Mouse (Mus musculus): ENCODE measurements around the gene Hoxd12. TPM values are rescaled to one million over a fixed set of nuclear protein-coding genes. Genes with fewer than 3 reads are reported as not detected.

Gene Hoxd12
- polyA plus RNA-seq (2017; shearing (Covaris generic)): not detected

DNA sequence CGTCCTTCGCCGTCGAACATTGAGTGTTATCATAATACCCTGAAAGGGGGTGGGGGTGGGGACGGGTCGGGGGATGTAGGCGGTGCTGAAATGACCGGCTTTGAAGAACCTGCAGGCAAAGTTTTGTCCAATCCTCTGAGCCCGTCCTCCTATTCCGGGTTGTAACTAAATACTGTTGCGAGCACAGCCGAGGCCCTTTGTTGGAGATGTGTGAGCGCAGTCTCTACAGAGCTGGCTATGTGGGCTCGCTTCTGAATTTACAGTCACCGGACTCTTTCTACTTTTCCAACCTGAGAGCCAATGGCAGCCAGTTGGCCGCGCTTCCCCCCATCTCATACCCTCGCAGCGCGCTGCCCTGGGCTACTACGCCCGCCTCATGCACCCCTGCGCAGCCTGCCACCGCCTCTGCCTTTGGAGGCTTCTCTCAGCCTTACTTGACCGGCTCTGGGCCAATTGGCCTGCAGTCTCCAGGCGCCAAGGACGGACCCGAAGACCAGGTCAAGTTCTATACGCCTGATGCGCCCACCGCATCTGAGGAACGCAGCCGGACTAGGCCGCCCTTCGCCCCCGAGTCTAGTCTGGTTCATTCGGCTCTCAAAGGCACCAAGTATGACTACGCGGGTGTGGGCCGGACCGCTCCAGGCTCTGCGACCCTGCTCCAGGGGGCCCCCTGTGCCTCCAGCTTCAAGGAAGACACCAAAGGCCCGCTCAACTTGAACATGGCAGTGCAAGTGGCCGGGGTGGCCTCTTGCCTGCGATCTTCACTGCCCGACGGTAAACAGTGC lies at the start of gene Hoxd12:
TSS of gene Hoxd12 (plus strand) at position 133 of the 785 bp plus-strand sequence.

DNA sequence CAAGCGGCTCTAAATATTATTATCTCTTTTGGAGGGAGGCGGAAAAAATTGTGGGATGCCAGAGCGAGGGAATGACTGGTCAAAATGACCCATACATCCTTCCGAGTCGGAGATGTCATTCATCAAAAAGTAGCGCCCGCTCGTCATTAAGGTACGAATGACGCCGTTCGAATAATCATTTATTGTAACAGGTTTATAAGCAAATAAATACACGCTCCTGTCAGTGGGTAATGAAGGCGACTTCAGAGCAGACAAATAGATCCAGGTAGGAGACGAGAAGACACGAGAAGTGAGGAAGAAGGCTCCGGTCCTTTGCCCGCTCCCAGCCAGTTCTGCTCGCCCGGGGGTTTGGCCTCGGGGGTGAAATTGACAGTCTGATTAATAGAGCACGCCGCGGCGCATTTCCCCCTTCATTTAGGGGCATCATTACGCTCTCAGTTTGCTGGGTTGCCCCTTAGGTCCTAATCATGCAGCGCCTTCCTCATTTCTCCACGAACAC lies 15.3 kb upstream of the Hoxd12 start, which contains the start of gene Evx2:
TSS of gene Evx2 (minus strand) at position 51 of the 499 bp plus-strand sequence.

DNA sequence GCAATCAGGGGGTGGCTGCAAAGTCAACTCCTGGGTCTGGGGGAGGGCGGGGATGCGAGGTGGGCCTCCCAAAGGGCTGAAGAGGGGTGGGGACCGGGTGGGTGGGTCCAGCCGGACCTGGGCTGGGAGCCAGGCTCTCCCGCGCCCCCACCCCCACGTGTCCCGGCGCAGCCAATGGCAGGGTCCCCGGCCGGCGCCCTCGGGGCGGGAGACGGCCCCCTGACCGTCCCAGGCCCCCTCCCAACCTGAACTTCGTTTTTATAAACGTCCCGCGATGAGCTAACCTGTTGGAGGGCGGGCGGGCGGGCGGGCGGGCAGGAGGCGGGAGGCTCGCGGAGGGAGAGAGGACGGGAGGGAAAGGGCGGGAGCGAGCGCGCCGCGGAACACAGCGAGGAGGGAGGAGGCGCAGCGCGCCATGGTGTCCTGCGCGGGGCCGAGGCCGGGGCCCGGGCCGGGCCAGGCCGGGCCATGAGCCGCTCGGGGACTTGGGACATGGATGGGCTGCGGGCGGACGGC lies 6.9 kb upstream of the Hoxd12 start, which contains the start of gene Hoxd13:
TSS of gene Hoxd13 (plus strand) at position 469 of the 516 bp plus-strand sequence.

DNA sequence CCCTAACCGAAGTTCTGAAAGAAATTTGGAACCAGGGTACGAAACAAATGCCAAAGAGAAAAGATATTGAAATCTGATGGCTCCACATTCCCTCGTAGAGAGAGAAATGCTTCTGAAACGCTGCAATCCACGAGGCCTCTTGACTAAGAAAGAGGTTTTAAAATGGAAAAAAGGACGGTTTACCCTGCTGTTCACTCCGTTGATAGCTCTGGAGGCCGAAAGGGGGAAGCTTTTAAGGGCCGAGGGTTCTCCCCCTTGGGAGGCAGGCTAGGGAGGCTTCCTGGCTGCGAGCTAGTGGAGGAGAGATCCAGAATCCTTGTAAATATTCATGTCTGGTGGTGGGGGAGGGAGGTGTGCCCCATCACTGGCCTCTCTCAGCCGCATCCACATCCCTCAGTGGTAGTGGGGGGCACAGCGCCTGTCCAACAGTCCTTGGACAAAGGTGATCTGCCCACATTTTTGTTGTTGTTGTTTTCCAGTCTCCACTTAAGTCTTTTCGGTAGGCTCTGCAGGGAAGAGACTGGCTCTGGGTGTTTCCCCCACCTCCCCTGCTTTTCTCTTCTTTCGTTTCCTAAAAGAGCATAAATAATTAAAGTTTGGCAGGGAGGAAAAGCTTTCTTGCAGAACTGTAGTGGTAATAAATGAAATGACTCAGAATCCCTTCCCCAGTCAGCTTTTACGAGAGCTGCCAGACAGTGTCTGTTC lies 4.2 kb downstream of the Hoxd12 start, which contains the start of gene Hoxd11:
TSS of gene Hoxd11 (plus strand) at position 667 of the 705 bp plus-strand sequence.

DNA sequence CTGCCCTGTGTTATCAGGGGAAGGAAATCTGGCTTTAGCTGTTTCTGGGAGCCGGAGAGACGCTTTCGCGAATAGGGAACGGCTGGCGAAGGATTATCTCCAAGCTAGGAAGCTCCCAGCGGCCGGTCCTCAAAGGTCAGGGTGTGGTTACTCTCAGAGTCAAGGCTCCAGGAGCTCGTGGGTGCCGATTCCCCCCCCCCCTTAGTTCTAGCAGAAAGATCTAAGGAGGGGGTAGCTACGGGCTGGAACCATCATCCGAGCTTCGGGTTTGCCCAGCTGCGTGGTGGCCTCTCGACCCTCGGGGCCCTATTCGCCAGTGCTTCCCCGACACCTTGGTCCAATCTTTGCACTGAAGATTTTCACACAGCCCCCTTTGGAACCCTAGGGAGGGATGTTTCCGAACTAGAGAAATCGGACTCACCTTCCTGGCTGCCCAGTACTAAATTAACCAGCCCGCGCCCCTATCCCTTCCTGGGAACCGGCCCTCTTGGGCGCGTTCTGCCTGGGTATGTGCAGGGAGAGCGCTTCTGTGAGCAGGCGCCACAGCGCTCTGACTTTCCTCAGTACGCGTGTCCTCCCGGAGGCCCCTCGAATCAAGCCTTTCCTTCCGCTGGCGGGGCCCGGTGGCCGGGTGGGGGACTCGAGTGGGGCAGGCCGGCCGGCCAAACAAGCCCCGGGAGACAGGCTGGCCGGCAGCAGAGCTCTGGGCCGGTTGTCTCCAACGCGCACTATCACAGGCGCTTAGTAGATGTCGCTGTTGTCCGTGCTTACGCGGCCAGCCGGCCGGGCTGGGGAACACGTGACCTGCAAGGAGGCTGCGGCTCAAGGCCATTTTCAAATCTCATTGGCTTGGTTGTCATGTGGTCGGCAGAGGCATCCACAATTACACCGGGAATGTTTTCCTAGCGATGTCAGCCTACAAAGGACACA lies 16.5 kb downstream of the Hoxd12 start, which contains the start of gene Hoxd10:
TSS of gene Hoxd10 (plus strand) at position 903 of the 930 bp plus-strand sequence.

DNA sequence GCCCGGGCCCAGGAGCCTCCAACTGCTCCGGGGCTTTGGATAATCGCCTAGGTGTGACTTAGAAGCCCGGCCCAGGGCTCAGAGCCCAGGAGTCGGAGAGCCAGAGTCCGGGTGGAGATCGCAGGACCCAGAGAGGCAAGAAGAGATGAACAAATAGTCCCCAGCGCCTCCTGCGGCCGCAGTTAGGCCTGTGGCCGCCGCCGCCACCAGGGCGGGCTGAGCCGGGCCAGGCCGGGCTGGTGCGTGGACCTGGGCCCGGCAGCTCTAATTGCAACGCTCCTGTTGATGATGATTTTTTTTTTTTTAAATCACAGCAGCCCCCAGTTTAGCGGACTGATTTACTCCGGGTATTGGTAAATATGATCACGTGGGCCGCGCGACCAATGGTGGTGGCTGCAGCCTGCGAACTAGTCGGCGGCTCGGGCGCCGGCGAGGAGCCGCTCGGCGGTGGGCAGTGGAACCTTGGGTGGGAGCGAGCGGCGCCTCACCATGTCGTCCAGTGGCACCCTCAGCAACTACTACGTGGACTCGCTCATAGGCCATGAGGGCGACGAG lies 22.8 kb downstream of the Hoxd12 start, which contains the start of gene Hoxd9:
TSS of gene Hoxd9 (plus strand) at position 161 of the 555 bp plus-strand sequence.

DNA sequence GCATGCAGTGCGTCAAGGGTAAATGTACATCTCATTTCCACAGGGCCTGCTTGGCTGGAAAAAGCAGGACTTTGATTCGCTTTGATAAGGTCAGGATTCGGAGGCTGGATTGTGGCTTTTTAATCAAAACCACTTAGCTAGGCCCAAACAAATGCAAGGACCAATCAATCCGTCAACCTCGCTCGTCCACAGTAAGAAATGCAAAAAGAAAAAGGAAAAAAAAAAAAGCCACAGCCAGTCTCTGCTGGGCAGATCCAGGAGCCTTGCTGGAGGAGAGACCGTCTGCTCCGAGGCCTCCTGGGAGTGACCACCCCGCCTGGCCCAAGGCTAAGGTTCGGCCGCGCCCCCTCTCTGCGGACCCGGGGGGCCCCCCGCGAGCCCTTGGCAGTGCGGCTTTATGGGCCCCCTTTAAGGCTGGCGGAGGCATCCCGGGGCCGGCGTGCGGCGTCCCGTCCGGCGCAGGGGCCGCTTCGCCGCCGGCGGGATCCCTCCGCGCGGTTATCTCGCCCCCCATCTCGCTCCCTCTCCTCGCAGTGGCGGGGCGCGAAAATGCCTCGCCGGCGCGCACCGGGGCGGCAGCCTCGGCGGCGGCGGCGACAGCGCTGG lies 29.7 kb downstream of the Hoxd12 start, which contains the start of gene Hoxd8:
TSS of gene Hoxd8 (plus strand) at position 223 of the 606 bp plus-strand sequence.

DNA sequence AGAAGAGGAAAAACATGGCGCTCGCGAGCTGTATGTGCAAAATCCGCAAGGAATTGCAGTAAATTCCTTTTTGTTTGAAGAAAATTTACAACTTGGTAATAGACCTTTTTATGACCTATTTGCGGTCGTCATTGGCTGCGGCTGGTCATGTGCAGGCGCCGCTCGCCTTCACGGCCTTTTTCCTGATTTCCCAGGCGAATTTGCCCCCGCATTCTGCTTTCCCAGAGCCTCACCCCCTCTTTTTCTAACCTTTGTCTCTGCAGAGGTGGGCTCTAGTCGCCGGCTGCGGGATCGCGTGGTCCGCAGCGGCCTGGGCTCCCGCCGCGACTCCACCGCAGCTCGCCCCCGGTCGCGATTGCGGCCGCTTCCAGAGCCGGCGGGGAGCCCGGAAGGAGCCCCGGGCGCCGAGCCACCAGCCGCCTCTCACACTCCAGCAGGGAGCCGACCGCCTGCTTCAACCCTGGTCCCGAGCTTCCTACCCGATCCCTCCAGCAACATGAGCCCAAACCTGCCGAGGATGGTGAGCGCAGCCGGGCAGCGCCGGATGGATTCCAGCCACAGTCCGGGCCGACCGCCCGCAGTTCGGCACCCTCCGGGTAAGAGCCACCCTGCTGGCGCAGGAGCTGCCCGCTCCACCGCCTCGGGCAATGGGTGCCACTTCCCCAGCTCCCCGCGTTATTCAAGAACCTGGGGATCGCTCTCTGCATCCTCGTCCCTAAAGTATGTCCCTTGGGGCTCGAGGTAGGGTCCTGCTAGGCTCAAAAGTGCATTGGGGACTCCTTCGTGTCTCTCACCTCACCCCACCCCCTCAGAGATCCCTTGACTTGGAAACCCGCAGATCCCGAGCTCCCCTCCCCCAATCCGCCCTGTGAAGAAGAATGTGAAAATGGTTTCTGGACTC lies 37.2 kb downstream of the Hoxd12 start, which contains the start of the genes Hoxd3 and Hoxd4:
TSS of gene Hoxd3 (plus strand) at position 207 of the 901 bp plus-strand sequence.
TSS of gene Hoxd4 (plus strand) at position 209 of the 901 bp plus-strand sequence.

DNA sequence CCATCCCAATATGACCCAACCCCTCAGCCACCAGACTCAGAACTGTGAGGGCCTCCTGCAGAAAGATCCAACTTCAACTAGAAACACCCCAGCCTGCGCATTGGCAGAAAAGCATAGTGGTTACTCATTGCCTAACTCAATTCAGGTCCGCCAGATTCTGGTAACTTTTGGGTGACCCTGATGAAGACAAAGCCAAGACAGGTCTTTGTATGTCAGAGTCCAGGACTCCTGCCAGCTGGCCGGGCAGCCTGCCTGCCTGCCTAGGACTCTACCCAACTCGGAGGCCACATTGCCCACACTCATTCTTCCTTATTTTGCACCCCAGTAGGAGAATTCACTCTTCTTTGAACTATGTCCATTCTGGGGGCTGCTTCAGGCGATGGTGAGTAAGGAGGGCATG lies 51.7 kb downstream of the Hoxd12 start, which contains the start of gene Gm28230:
TSS of gene Gm28230 (plus strand) at position 178 of the 400 bp plus-strand sequence.

Other genes with a start within 250 kb of the Hoxd12 start
- 19.9 TPM for gene Lnpk, start 95.6 kb upstream of the Hoxd12 start, polyA plus RNA-seq (2017; shearing (Covaris generic))
- gene Evx2, start 15.5 kb upstream of the Hoxd12 start, polyA plus RNA-seq (2017; shearing (Covaris generic)): not detected
- gene Hoxd13, start 6.7 kb upstream of the Hoxd12 start, polyA plus RNA-seq (2017; shearing (Covaris generic)): not detected
- not detected for gene Hoxd11, start 4.5 kb downstream of the Hoxd12 start, polyA plus RNA-seq (2017; shearing (Covaris generic))
- not detected for gene Hoxd10, start 16.9 kb downstream of the Hoxd12 start, polyA plus RNA-seq (2017; shearing (Covaris generic))
- gene Hoxd9, start 22.7 kb downstream of the Hoxd12 start, polyA plus RNA-seq (2017; shearing (Covaris generic)): not detected
- 0.06 TPM for gene Hoxd8, start 29.6 kb downstream of the Hoxd12 start, polyA plus RNA-seq (2017; shearing (Covaris generic))
- not detected for gene Hoxd3, start 36.9 kb downstream of the Hoxd12 start, polyA plus RNA-seq (2017; shearing (Covaris generic))
- gene Hoxd4, start 36.9 kb downstream of the Hoxd12 start, polyA plus RNA-seq (2017; shearing (Covaris generic)): not detected
- not detected for gene Gm28230, start 51.7 kb downstream of the Hoxd12 start, polyA plus RNA-seq (2017; shearing (Covaris generic))
- not detected for gene Hoxd1, start 88.0 kb downstream of the Hoxd12 start, polyA plus RNA-seq (2017; shearing (Covaris generic))
- 74.2 TPM for gene Mtx2, start 150.8 kb downstream of the Hoxd12 start, polyA plus RNA-seq (2017; shearing (Covaris generic))